Mouse (Mus musculus) stomach, postnatal 0 days (tissue): Measurements from ENCODE around the gene Astn1.

Source experiments
- CTCF ChIP-seq: IDR thresholded peaks from 2 replicates; pipeline ENCODE4 v1.5.1; 2016; ENCODE audit warnings: antibody characterized with exemption, low read depth, mild to moderate bottlenecking, moderate library complexity
- EP300 ChIP-seq: optimal IDR thresholded peaks from 2 replicates; pipeline ENCODE3; 2016; ENCODE audit warnings: antibody characterized with exemption

DNA sequence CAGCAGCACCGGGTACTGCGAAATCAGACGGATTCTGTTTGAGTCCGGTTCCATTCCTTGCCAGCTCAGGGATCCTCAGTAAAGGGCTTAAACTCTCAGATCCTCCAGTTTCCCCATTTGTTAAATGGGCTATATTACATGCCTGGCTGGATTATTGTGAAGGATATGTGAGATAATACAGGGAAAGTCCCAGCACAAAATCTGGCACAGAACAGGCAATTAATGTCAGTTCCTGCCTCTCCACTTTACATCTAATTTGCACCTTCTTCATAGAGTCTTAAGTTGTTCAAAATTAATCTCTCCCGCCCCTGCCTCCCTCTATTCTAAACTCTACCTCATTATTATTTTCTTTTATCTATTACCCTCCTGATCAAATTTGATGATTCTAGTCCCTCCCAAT, 211.1 kb downstream of the Astn1 start:
- TF ChIP-seq CTCF (no peak), EP300 (no peak)
